In genomic region chr5:110609868-110610267, GRCm38 (mm10) we compare ENCODE assay signal across 23 mouse cellular contexts. TPM values are rescaled to one million over a fixed set of nuclear protein-coding genes. Genes with fewer than 3 reads are reported as not detected.
DNase-seq lines count a peak whose midpoint lies in the region; ATAC-seq and TF ChIP-seq lines count a peak whose summit lies in the region.
"Had no signal": no experiment of that assay in that cellular context is flagged by ENCODE, and none has a peak within 500 bp of the region (broad histone marks: within the 10 kb centered on the region; RNA-seq: fewer than 3 reads in every experiment).

No protein-coding gene starts in this region.

- H3K9me3 ChIP-seq in midbrain, embryonic 11.5 days (ENCODE audit: control insufficient read depth, low read length): no peaks in the 10 kb centered on the region
- H3K9me3 ChIP-seq in midbrain, embryonic 16.5 days (replicated peaks; ENCODE audit: control insufficient read depth, low read length, poor library complexity, severe bottlenecking): no peaks in the 10 kb centered on the region
- no peaks in the 10 kb centered on the region for H3K9me3 ChIP-seq in embryonic facial prominence, embryonic 10.5 days
- H3K9me3 ChIP-seq: embryonic facial prominence, embryonic 13.5 days; forebrain, embryonic 13.5 days; heart, embryonic 13.5 days; hindbrain, embryonic 12.5 days had no signal

- WGBS in midbrain, embryonic 11.5 days: 84% methylated on average over 5 of the region's 5 CpGs
- WGBS in midbrain, embryonic 16.5 days: 86% methylated on average over 5 of the region's 5 CpGs
- WGBS in embryonic facial prominence, embryonic 10.5 days: 78% methylated on average over 5 of the region's 5 CpGs

- TF ChIP-seq POLR2A in myocyte (IDR thresholded peaks at IDR 0.05; ENCODE audit: insufficient read length, low read depth): no peak

- H3K4me1 ChIP-seq in midbrain, embryonic 11.5 days (ENCODE audit: control insufficient read depth, insufficient read depth, low read length): no peaks in the 10 kb centered on the region
- no peaks in the 10 kb centered on the region; the same call in 1 of the 2 replicates for H3K4me1 ChIP-seq in midbrain, embryonic 16.5 days (ENCODE audit: control insufficient read depth, insufficient read depth, low read length)
- peaks cover 47% of the 10 kb centered on the region for H3K4me1 ChIP-seq in embryonic facial prominence, embryonic 10.5 days
- H3K4me1 ChIP-seq: heart, embryonic 13.5 days; hindbrain, embryonic 12.5 days had no signal

- no peak overlapping the region for H3K4me3 ChIP-seq in midbrain, embryonic 11.5 days (ENCODE audit: low read depth, low read length)
- H3K4me3 ChIP-seq in midbrain, embryonic 16.5 days (ENCODE audit: low read depth, low read length): no peak overlapping the region
- no peak overlapping the region for H3K4me3 ChIP-seq in myocyte
- no peak overlapping the region for H3K4me3 ChIP-seq in embryonic facial prominence, embryonic 10.5 days
- H3K4me3 ChIP-seq: embryonic facial prominence, embryonic 13.5 days; forebrain, embryonic 13.5 days; gastrocnemius, adult 2 months; heart, embryonic 13.5 days; hindbrain, embryonic 12.5 days had no signal

- H3K36me3 ChIP-seq in midbrain, embryonic 11.5 days (ENCODE audit: control insufficient read depth, insufficient read depth, low read length): no peaks in the 10 kb centered on the region
- H3K36me3 ChIP-seq in midbrain, embryonic 16.5 days (ENCODE audit: control insufficient read depth, insufficient read depth, low read length): peaks cover 3% of the 10 kb centered on the region
- no peaks in the 10 kb centered on the region for H3K36me3 ChIP-seq in myocyte (ENCODE audit: control insufficient read depth, insufficient read depth)
- H3K36me3 ChIP-seq in embryonic facial prominence, embryonic 10.5 days (replicated peaks): no peaks in the 10 kb centered on the region
- H3K36me3 ChIP-seq: embryonic facial prominence, embryonic 13.5 days; heart, embryonic 13.5 days; hindbrain, embryonic 12.5 days had no signal

- no peaks in the 10 kb centered on the region for H3K79me2 ChIP-seq in myocyte (ENCODE audit: control insufficient read depth, insufficient read depth)

- H3K9ac ChIP-seq in midbrain, embryonic 11.5 days (ENCODE audit: low read length): no peak overlapping the region
- H3K9ac ChIP-seq in midbrain, embryonic 16.5 days (ENCODE audit: low read depth, low read length): no peak overlapping the region
- H3K9ac ChIP-seq: embryonic facial prominence, embryonic 13.5 days; forebrain, embryonic 13.5 days; forebrain, postnatal 0 days; heart, embryonic 13.5 days; hindbrain, embryonic 12.5 days had no signal

- ATAC-seq in midbrain, embryonic 11.5 days (ENCODE audit: low FRiP score): no peak
- ATAC-seq in midbrain, embryonic 16.5 days: no peak; the same call in 1 of the 2 replicates
- ATAC-seq: forebrain, embryonic 13.5 days; forebrain, postnatal 0 days; hindbrain, embryonic 16.5 days; inflammation-experienced regulatory T-cells, adult 6 months had no signal

- H3K27me3 ChIP-seq in midbrain, embryonic 11.5 days (ENCODE audit: control insufficient read depth, insufficient read depth, low read length): no peaks in the 10 kb centered on the region
- H3K27me3 ChIP-seq in midbrain, embryonic 16.5 days (ENCODE audit: control insufficient read depth, insufficient read depth, low read depth, low read length): no peaks in the 10 kb centered on the region
- no peaks in the 10 kb centered on the region for H3K27me3 ChIP-seq in myocyte (ENCODE audit: control insufficient read depth, insufficient read depth, insufficient read length)
- H3K27me3 ChIP-seq in embryonic facial prominence, embryonic 10.5 days (replicated peaks; ENCODE audit: low read depth, poor library complexity, severe bottlenecking): peaks cover 25% of the 10 kb centered on the region
- H3K27me3 ChIP-seq: hindbrain, embryonic 12.5 days had no signal

- no peak overlapping the region for H3K4me2 ChIP-seq in midbrain, embryonic 11.5 days
- H3K4me2 ChIP-seq in midbrain, embryonic 16.5 days (ENCODE audit: low read length): no peak overlapping the region
- H3K4me2 ChIP-seq in myocyte (ENCODE audit: low read depth): peak overlapping the region; percentile 13
- H3K4me2 ChIP-seq: embryonic facial prominence, embryonic 13.5 days; forebrain, embryonic 13.5 days; heart, embryonic 13.5 days; hindbrain, embryonic 12.5 days had no signal

- peak; percentile 43 to 44 for DNase-seq in cerebellum, adult 18-20 months
- DNase-seq in cerebellum, postnatal 14 days: no peak
- peak; percentile 28 for DNase-seq in midbrain, embryonic 11.5 days (ENCODE audit: low spot score, missing footprints)
- DNase-seq in cerebellum, postnatal 25 days: peak; percentile 48 to 61
- no peak for DNase-seq in embryonic facial prominence, embryonic 10.5 days (ENCODE audit: low spot score)
- DNase-seq in gastrocnemius, postnatal 4 days (ENCODE audit: low spot score in 2 of 2): no peak
- DNase-seq: adrenal gland, adult 8-10 months; adrenal gland, postnatal 36 days; forebrain, postnatal 0 days; gastrocnemius, adult 2 months; gastrocnemius, postnatal 25 days; heart, adult 11 months; heart, postnatal 36 days; kidney, adult 11 months; kidney, adult 9 months had no signal

- no peak overlapping the region for H3ac ChIP-seq in myocyte (ENCODE audit: control insufficient read depth, insufficient read length)

- no peak overlapping the region for H3K27ac ChIP-seq in midbrain, embryonic 11.5 days (ENCODE audit: low read depth, low read length)
- H3K27ac ChIP-seq in midbrain, embryonic 16.5 days (ENCODE audit: low read length): no peak overlapping the region
- H3K27ac ChIP-seq in embryonic facial prominence, embryonic 10.5 days (replicated peaks): no peak overlapping the region
- H3K27ac ChIP-seq: embryonic facial prominence, embryonic 13.5 days; forebrain, embryonic 13.5 days; gastrocnemius, adult 2 months; heart, embryonic 13.5 days; hindbrain, embryonic 12.5 days had no signal

TF ChIP-seq in myocyte, 11 proteins besides CTCF, POLR2A, EP300 and RAD21:
- TF ChIP-seq POLR2AphosphoS2 (IDR thresholded peaks at IDR 0.05; ENCODE audit: insufficient read length, low read depth) (no peak), MYOG (IDR thresholded peaks at IDR 0.05; ENCODE audit: control insufficient read depth in 1 of 3, insufficient read depth in 1 of 3, insufficient read length in 2 of 3, low read depth in 2 of 3) (peak; percentile 19 to 84 (median 49)), MYOD1 (IDR thresholded peaks at IDR 0.05; ENCODE audit: control insufficient read depth in 1 of 3, insufficient read length in 2 of 3, low read depth in 2 of 3) (peak; percentile 2 to 77 (median 43)), TCF12 (IDR thresholded peaks at IDR 0.05; ENCODE audit: insufficient read depth, poor library complexity, severe bottlenecking) (peak; percentile 52), CEBPB (IDR thresholded peaks at IDR 0.05; ENCODE audit: insufficient read depth, poor library complexity, severe bottlenecking) (no peak), REST (IDR thresholded peaks at IDR 0.05; ENCODE audit: insufficient read depth, insufficient read length) (no peak), TCF3 (IDR thresholded peaks at IDR 0.05; ENCODE audit: insufficient read length, low read depth) (no peak), E2F4 (IDR thresholded peaks at IDR 0.05; ENCODE audit: insufficient read depth) (no peak), MAX (IDR thresholded peaks at IDR 0.05; ENCODE audit: low read depth) (no peak), SRF (IDR thresholded peaks at IDR 0.05; ENCODE audit: control insufficient read depth, insufficient read length, low read depth) (no peak)

RNA-seq across cellular contexts. Expression of gene Noc4l, which starts 43.3 kb away (rescaled TPM):
- polyA plus RNA-seq in midbrain, embryonic 11.5 days (2014; fragmentation: Nextera tagmentation; extraction: Ambion mirVana): 54.7 and 55.6 TPM in 2 replicates
- 46.0 and 47.6 TPM in 2 replicates for polyA plus RNA-seq in midbrain, embryonic 16.5 days (2015; fragmentation: Nextera tagmentation; extraction: Ambion mirVana)
- 42.5 TPM for polyA plus RNA-seq in myocyte (2012; fragmentation: generic; extraction: Trizol)
- polyA plus RNA-seq in embryonic facial prominence, embryonic 10.5 days (2016; fragmentation: Nextera tagmentation; extraction: Ambion mirVana): 89.2 and 95.0 TPM in 2 replicates
- total RNA-seq in gastrocnemius, postnatal 4 days (2021): 10 to 100 TPM; 16.5 to 18.9 TPM

RNA-seq across cellular contexts. Expression of gene Ddx51, which starts 43.4 kb away (rescaled TPM):
- 32.2 and 33.0 TPM in 2 replicates for polyA plus RNA-seq in midbrain, embryonic 11.5 days (2014; fragmentation: Nextera tagmentation; extraction: Ambion mirVana)
- 18.0 and 18.1 TPM in 2 replicates for polyA plus RNA-seq in midbrain, embryonic 16.5 days (2015; fragmentation: Nextera tagmentation; extraction: Ambion mirVana)
- 13.9 TPM for polyA plus RNA-seq in myocyte (2012; fragmentation: generic; extraction: Trizol)
- 33.4 and 34.1 TPM in 2 replicates for polyA plus RNA-seq in embryonic facial prominence, embryonic 10.5 days (2016; fragmentation: Nextera tagmentation; extraction: Ambion mirVana)
- 10 to 100 TPM; 10.9 to 15.6 TPM for total RNA-seq in gastrocnemius, postnatal 4 days (2021)

Comparison
In these comparisons a context has a peak if more than half of its experiments do, and no peak if none do; other contexts are left out.
1. DNase-seq: peak in cerebellum, adult 18-20 months (2 of 2), midbrain, embryonic 11.5 days (single experiment) and cerebellum, postnatal 25 days (2 of 2); none in cerebellum, postnatal 14 days (0 of 2), embryonic facial prominence, embryonic 10.5 days (single experiment) and gastrocnemius, postnatal 4 days (0 of 2).